Mouse (Mus musculus) embryo, embryonic 10 days (tissue): ENCODE measurements around the gene Rpl23a.
"Not testable (repeated sequence)": the region's sequence is repeated elsewhere in the genome, so short reads cannot be mapped to it uniquely, and the experiment has no call there.

ENCODE experiments used
- DNase-seq: peaks from one replicate; pipeline ENCODE4 v3.0.0-alpha.2; 2015; ENCODE audit warnings: low spot score

Rpl23a gene

GRCm38 (mm10) chr11:78146707-78147543, 36.5 kb downstream of the Rpl23a start:
- no peak for DNase-seq

DNA sequence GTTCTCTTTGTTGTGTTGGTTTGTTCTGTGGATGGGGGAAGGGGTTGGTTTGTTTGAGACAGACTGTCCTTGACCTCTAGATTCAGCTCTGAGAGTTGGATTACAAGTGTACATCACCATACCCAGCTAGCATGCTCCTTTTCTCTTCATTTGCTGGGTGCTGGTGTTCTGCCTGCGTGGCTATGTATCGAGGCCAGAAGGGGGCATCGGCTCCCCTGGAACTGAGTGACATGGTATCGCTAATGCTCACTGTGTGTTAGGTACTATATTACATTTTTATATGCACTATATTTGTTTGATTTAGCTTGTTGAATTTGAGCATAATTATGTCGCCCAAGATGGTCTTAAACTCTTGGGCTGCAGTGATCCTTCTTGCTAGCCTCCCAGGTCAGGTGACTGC, 37.2 kb downstream of the Rpl23a start:
- DNase-seq = no peak

GRCm38 (mm10) chr11:78143520-78143919, 39.9 kb downstream of the Rpl23a start:
- DNase-seq = no peak

GRCm38 (mm10) chr11:78140665-78141064, 42.7 kb downstream of the Rpl23a start:
- no peak for DNase-seq

GRCm38 (mm10) chr11:78138023-78138422, 45.4 kb downstream of the Rpl23a start:
- no peak for DNase-seq

DNA sequence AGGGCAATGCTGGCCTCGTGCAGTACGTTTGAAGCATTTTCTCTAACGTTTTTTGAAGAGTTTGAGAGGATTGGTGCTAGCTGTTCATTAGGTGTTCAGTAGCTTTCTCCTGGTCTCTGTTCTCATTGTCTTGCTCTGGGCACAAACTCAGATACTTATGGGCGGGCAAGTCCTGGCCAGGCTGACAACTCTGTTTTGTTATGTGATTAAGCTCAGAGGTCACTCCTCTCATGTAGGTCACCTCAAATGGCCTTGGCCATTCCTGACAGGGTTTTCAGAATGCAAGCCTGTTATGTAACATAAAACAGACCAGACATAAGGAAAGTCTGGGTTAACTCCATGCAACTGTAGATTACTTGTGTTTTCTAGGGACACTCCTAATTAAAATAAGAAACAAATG, 45.8 kb downstream of the Rpl23a start:
- DNase-seq = no peak

DNA sequence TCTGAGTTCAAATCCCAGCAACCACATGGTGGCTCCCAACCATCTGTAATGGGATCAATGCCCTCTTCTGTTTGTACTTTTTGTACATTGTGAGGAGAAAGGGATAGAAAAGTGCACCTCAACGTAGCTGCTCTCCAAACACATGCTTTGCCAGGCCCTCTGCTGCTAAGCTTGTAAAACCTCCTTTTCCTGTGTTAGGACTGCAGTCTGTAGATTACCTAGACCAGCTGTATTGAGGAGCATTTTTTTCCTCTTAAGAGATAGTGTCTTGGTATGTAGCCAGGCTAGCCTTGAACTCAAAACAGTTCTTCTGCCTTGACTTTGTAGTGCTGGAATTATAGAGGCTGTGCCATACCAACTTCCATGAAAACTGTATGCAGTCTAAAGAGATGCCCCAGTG, 47.3 kb downstream of the Rpl23a start:
- DNase-seq = no peak

GRCm38 (mm10) chr11:78135314-78135713, 48.1 kb downstream of the Rpl23a start:
- DNase-seq = not testable (repeated sequence)

DNA sequence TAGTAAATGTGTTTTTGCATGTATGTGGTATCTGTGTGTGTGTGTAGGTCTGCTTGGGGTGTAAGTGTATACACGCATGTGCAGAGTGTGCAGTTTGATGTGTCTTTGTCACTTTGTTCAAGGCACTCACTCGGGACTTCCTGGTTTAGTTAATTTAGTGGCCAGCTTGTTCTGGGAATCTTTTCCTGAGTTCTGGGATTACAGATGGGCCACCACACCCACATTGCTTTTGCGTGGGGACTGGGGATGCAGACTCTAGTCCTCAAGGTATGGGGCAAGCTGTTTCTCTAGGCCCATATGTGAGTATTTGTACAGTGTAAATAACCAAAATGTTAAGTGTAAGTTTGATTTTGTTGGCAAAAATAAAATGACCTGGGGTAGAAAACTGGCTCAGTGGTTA, 49.0 kb downstream of the Rpl23a start:
- DNase-seq = no peak

GRCm38 (mm10) chr11:78133915-78134314, 49.5 kb downstream of the Rpl23a start:
- DNase-seq = no peak
